In genomic region chr17:87446767-87447611, GRCm38 (mm10) we compare ENCODE assay signal across 8 mouse cellular contexts. TPM values are rescaled to one million over a fixed set of nuclear protein-coding genes. Genes with fewer than 3 reads are reported as not detected.
DNase-seq lines count a peak whose midpoint lies in the region; ATAC-seq and TF ChIP-seq lines count a peak whose summit lies in the region.

Gene Calm2 (minus strand): TSS chr17:87446935.

- peak within 1 kb of the TSS; percentile 84 for H3K27ac ChIP-seq in bone marrow macrophage, adult 2 months (ENCODE audit: insufficient read depth, low read depth, low read length)
- H3K27ac ChIP-seq in embryonic fibroblast, embryonic 13.5 days (ENCODE audit: insufficient read depth, low read length): peak within 1 kb of the TSS; percentile 66
- peak within 1 kb of the TSS; percentile 98 for H3K27ac ChIP-seq in kidney, embryonic 14.5 days (ENCODE audit: low read depth, low read length)
- peak within 1 kb of the TSS; percentile 97 for H3K27ac ChIP-seq in limb, embryonic 15.5 days

- under 1% methylated on average over 65 of the region's 69 CpGs for WGBS in kidney, embryonic 14.5 days
- WGBS in limb, embryonic 15.5 days: under 1% methylated on average over 67 of the region's 69 CpGs

- no peaks in the 10 kb centered on the region for H3K27me3 ChIP-seq in kidney, embryonic 14.5 days (ENCODE audit: control insufficient read depth, insufficient read depth, low read length)
- no peaks in the 10 kb centered on the region for H3K27me3 ChIP-seq in limb, embryonic 15.5 days

- H3K4me2 ChIP-seq in kidney, embryonic 14.5 days (replicated peaks; ENCODE audit: low read depth, low read length): peak within 1 kb of the TSS; percentile 69
- peak within 1 kb of the TSS; percentile 62 for H3K4me2 ChIP-seq in limb, embryonic 15.5 days

- H3K4me1 ChIP-seq in bone marrow macrophage, adult 2 months (ENCODE audit: control insufficient read depth, insufficient read depth, low read length): peaks cover 18% of the 10 kb centered on the region
- peaks cover 7% of the 10 kb centered on the region for H3K4me1 ChIP-seq in embryonic fibroblast, embryonic 13.5 days (ENCODE audit: control insufficient read depth, insufficient read depth, low read length)
- H3K4me1 ChIP-seq in kidney, embryonic 14.5 days (ENCODE audit: control insufficient read depth, insufficient read depth, low read length): peaks cover 26% of the 10 kb centered on the region
- H3K4me1 ChIP-seq in limb, embryonic 15.5 days: peaks cover 20% of the 10 kb centered on the region

- peak; percentile 99 for TF ChIP-seq POLR2A in bone marrow macrophage, adult 2 months (IDR thresholded peaks at IDR 0.05; ENCODE audit: borderline replicate concordance, low read depth, low read length)
- TF ChIP-seq POLR2A in embryonic fibroblast, embryonic 13.5 days (IDR thresholded peaks at IDR 0.05; ENCODE audit: low read depth, low read length): peak; percentile 100

- H3K36me3 ChIP-seq in kidney, embryonic 14.5 days (ENCODE audit: control insufficient read depth, insufficient read depth, low read length): peaks cover 4% of the 10 kb centered on the region; the same call in 1 of the 2 replicates
- H3K36me3 ChIP-seq in limb, embryonic 15.5 days: no peaks in the 10 kb centered on the region

- no peak for TF ChIP-seq CTCF in bone marrow macrophage, adult 2 months (IDR thresholded peaks at IDR 0.05; ENCODE audit: low read depth, low read length)
- no peak for TF ChIP-seq CTCF in embryonic fibroblast, embryonic 13.5 days (IDR thresholded peaks at IDR 0.05; ENCODE audit: borderline replicate concordance, insufficient read depth, low read length)

- peak within 1 kb of the TSS; percentile 98 for H3K9ac ChIP-seq in kidney, embryonic 14.5 days (ENCODE audit: low read depth, low read length)
- peak within 1 kb of the TSS; percentile 92 for H3K9ac ChIP-seq in limb, embryonic 15.5 days

- no peaks in the 10 kb centered on the region for H3K9me3 ChIP-seq in kidney, embryonic 14.5 days (ENCODE audit: control insufficient read depth, low read length)
- no peaks in the 10 kb centered on the region for H3K9me3 ChIP-seq in limb, embryonic 15.5 days

- H3K4me3 ChIP-seq in bone marrow macrophage, adult 2 months (ENCODE audit: insufficient read depth, low read length): peak within 1 kb of the TSS; percentile 94
- peak within 1 kb of the TSS; percentile 100 for H3K4me3 ChIP-seq in embryonic fibroblast, embryonic 13.5 days (ENCODE audit: insufficient read depth, low read length)
- H3K4me3 ChIP-seq in kidney, embryonic 14.5 days (ENCODE audit: low read length): peak within 1 kb of the TSS; percentile 97
- H3K4me3 ChIP-seq in limb, embryonic 15.5 days: peak within 1 kb of the TSS; percentile 90

- peak; percentile 99 for DNase-seq in A20 (ENCODE audit: low read depth, low spot score)
- DNase-seq in heart, adult 9 months (ENCODE audit: low spot score in 2 of 2): peak; percentile 97 to 98
- DNase-seq in monocyte, adult 2 months (ENCODE audit: low read depth in 1 of 2, low spot score in 2 of 2): peak; percentile 96 to 97
- DNase-seq in spleen, postnatal 36 days (ENCODE audit: low spot score in 2 of 2): peak; percentile 97 to 98

- peak; percentile 92 for ATAC-seq in kidney, embryonic 14.5 days (ENCODE audit: low FRiP score, low TSS enrichment)
- ATAC-seq in limb, embryonic 15.5 days (ENCODE audit: insufficient number of reproducible peaks, low FRiP score, low TSS enrichment, low read depth): peak; percentile 92

RNA-seq across cellular contexts. Expression of gene Calm2, which starts in this region (rescaled TPM):
- polyA plus RNA-seq in bone marrow macrophage, adult 2 months (2012; ENCODE audit: insufficient read depth, insufficient read length, missing spikeins): 938 and 1,004 TPM in 2 replicates
- polyA plus RNA-seq in embryonic fibroblast, embryonic 13.5 days (2011; ENCODE audit: insufficient read length, low read depth, missing spikeins): 1,045 and 1,155 TPM in 2 replicates
- polyA plus RNA-seq in kidney, embryonic 14.5 days (2014; fragmentation: Nextera tagmentation; extraction: Ambion mirVana): 1,015 and 1,361 TPM in 2 replicates
- 938 and 964 TPM in 2 replicates for polyA plus RNA-seq in limb, embryonic 15.5 days (2015; fragmentation: Nextera tagmentation; extraction: Ambion mirVana)

Comparison
In these comparisons a context has a peak if more than half of its experiments do, and no peak if none do; other contexts are left out.
1. Peak in every context shown above with its lines: DNase-seq, ATAC-seq, H3K4me3 ChIP-seq and H3K27ac ChIP-seq.